Mouse (Mus musculus) embryonic facial prominence, embryonic 10.5 days (tissue): Measurements from ENCODE around the gene Zmiz1. TPM values are rescaled to one million over a fixed set of nuclear protein-coding genes. Genes with fewer than 3 reads are reported as not detected.
A peak's percentile ranks its signal among the peaks of the same experiment; 100 is the strongest.

Experiments
- DNase-seq: peaks from one replicate; pipeline ENCODE4 v3.0.0-alpha.2; 2017; ENCODE audit warnings: low spot score
- H3K27ac ChIP-seq: fragments of 300-500 bp; sonication (generic); replicated peaks from 2 replicates; pipeline ENCODE4 v1.5.1; 2016; ENCODE audit warnings: mild to moderate bottlenecking
- H3K27me3 ChIP-seq: fragments of 300-500 bp; sonication (generic); replicated peaks from 2 replicates; pipeline ENCODE4 v1.6.1; 2016; ENCODE audit warnings: low read depth, mild to moderate bottlenecking; ENCODE audit not compliant: poor library complexity, severe bottlenecking
- H3K36me3 ChIP-seq: fragments of 300-500 bp; sonication (generic); replicated peaks from 2 replicates; pipeline ENCODE4 v1.6.1; 2016; ENCODE audit warnings: mild to moderate bottlenecking, moderate library complexity
- H3K4me1 ChIP-seq: fragments of 300-500 bp; sonication (generic); 2 replicates; pipeline ENCODE4 v1.6.1; 2016
- H3K4me3 ChIP-seq: fragments of 300-500 bp; sonication (generic); 2 replicates; pipeline ENCODE4 v1.5.1; 2016; ENCODE audit warnings: mild to moderate bottlenecking, moderate library complexity
- H3K9me3 ChIP-seq: fragments of 300-500 bp; sonication (generic); 2 replicates; pipeline ENCODE4 v1.6.1; 2016; ENCODE audit warnings: mild to moderate bottlenecking
- WGBS: fragments of 180-500 bp; shearing (Covaris S2); methylation state at CpG from one replicate; pipeline ENCODE4 v1.1.7; 2016; 5-methylcytosine and 5-hydroxymethylcytosine counted together
- polyA plus RNA-seq: library from polyadenylated mRNA; unstranded; fragments of >200 nt; fragmentation: Nextera tagmentation; extraction: Ambion mirVana; gene quantifications from 2 replicates; pipeline ENCODE4 v1.2.1, GENCODE M21; 2016

Gene Zmiz1
- polyA plus RNA-seq, 1 experiment from 2014 or later, result 42.8 TPM

DNA sequence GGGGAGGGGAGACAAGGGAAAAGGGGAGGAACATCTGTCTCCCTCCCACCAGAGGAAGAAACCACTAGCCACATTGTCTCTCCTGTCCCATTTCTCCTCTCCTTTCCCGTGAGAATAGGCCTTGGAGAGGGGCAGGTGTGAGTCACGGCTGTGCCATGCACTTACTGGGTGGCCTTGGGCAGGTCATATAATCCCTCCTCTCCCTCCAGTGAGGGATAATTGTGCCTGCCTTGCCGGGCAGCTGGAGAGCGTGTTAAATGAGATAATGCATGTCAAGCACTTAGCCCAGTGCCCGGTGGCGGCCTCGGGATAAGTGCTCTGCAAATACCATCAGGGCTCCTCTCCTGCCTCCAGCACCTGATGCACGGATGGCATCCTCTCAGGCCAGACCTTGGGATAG is 95.8 kb downstream of the Zmiz1 start:
- Histone ChIP-seq H3K27me3 (no peaks in the 10 kb centered on the region), H3K36me3 (peaks cover 49% of the 10 kb centered on the region), H3K27ac (peak overlapping the region; percentile 80), H3K9me3 (no peaks in the 10 kb centered on the region), H3K4me1 (peaks cover 88% of the 10 kb centered on the region), H3K4me3 (peak overlapping the region; percentile 31; the same call in 1 of the 2 replicates)
- WGBS, result 22% methylated on average over 8 of the region's 8 CpGs
- DNase-seq, result peak; percentile 40

DNA sequence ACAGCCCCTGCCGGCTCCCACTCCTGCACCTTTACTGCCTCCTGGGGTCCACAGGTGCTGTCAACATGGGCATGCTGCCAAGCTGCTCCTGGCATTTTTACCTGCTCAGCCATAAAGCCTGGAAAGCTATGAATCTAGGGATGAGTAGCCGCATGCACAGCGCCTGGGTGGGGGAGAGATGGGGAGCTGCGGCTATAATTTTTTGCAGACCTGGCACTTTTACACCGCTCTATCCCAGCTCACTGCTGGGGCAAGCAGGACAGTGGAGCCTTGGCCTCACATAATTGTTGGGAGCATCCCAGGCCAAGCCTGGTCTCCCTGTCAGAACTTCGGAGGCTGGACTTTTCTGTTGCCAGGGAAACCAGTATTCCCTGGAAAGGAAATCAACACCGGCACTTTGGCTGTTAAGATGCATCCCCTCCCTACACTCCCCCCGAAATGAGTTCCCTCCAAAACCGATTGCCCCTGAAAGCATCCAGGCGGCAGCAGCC is 96.4 kb downstream of the Zmiz1 start:
- WGBS, result 20% methylated on average over 10 of the region's 10 CpGs
- peaks cover 53% of the 10 kb centered on the region for H3K36me3 ChIP-seq
- no peaks in the 10 kb centered on the region for H3K9me3 ChIP-seq
- peak; percentile 60 for DNase-seq
- peak overlapping the region; percentile 80 for H3K27ac ChIP-seq
- peaks cover 88% of the 10 kb centered on the region for H3K4me1 ChIP-seq
- no peaks in the 10 kb centered on the region for H3K27me3 ChIP-seq
- H3K4me3 ChIP-seq, result peak overlapping the region; percentile 31

DNA sequence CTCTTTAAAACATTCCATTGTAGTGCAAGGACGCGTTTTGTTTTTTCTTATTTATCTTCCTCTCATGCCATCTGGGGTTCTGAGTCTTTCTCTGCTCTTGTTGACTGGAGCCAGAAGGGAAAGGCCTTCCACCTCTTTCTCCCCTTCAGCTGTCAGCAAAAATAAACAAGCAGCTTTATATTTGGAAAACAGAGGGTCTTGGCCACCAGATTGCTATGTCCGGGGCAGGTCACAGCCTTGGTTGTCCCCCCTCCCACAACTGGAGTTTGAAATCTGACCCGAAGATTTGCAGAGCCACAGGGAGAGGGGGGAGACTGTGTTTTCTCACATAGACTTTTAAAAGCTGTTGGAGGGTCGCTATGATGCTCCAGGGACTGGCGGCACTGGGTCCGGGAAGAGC is 96.9 kb downstream of the Zmiz1 start:
- WGBS, result 7% methylated on average over 7 of the region's 7 CpGs
- Histone ChIP-seq H3K27ac (peak overlapping the region; percentile 80), H3K4me1 (peaks cover 85% of the 10 kb centered on the region), H3K9me3 (no peaks in the 10 kb centered on the region), H3K36me3 (peaks cover 58% of the 10 kb centered on the region), H3K27me3 (no peaks in the 10 kb centered on the region), H3K4me3 (peak overlapping the region; percentile 31)
- peak; percentile 34 for DNase-seq

DNA sequence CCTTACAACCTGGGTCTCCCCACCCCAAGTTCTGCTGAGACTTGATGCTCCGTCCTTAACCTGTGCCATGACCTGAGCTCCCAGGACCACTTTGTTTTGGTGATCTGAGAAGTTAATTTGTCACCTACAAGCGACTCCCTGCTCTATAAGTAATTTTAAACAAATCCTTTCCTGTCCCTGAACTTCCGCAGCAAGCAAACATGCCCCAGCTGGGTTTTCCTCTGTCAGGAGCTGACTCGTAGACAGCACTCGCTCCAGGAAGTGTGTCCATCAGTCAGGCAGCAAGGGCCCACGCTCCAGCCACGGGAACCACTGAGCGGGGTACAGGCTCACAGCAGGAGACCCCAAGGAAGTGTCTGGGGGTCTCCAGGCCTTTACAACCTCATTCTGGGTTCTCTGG is 98.0 kb downstream of the Zmiz1 start:
- Histone ChIP-seq H3K36me3 (peaks cover 54% of the 10 kb centered on the region), H3K27ac (peak overlapping the region; percentile 80), H3K4me1 (peaks cover 86% of the 10 kb centered on the region), H3K9me3 (no peaks in the 10 kb centered on the region), H3K4me3 (no peak overlapping the region), H3K27me3 (no peaks in the 10 kb centered on the region)
- no peak for DNase-seq
- 28% methylated on average over 8 of the region's 8 CpGs for WGBS

DNA sequence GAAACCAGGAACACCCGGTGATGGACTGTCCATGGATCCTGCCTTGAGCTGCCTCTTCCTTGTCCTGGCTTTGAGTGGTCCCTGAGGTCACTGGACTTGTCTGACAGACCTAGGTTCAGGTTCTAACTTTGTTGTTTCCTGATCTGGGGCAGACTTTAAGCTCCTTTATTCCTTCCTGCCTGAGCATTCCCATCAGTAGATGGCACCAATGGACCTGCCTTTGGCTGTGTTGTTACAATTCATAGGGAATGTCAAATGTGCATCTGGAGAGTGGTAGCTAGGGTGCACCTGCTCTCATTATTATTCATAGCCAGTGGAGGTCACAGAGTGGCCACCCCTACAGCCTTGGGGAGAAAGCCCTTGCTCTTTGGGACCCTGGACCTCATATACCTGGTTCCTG is 99.5 kb downstream of the Zmiz1 start:
- Histone ChIP-seq H3K36me3 (peaks cover 50% of the 10 kb centered on the region), H3K27ac (no peak overlapping the region), H3K4me1 (peaks cover 96% of the 10 kb centered on the region), H3K9me3 (no peaks in the 10 kb centered on the region), H3K27me3 (no peaks in the 10 kb centered on the region), H3K4me3 (no peak overlapping the region)
- DNase-seq, result no peak
- WGBS, result 89% methylated on average over 1 of the region's 1 CpGs

DNA sequence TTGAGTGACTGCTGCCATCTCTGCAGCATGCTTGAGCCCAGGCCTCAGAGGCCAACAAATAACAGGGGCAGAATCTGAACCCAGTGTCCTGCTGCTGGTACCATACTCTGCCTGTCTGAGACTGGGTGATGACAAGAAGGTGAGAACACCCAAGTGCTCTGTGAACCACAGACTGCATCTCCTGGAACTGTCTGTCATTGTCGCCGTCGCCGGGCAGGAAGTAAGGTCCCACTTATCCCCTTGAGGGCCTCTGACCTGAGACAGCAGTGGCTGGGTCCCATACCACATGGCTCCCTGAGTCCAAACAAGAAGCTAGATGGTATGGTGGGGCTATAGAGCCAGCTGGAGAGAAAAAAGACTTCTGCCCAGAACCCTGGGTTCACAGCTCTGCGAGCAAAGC is 100.9 kb downstream of the Zmiz1 start:
- H3K4me3 ChIP-seq, result no peak overlapping the region
- H3K9me3 ChIP-seq, result no peaks in the 10 kb centered on the region
- no peak for DNase-seq
- H3K27me3 ChIP-seq, result no peaks in the 10 kb centered on the region
- H3K4me1 ChIP-seq, result peaks cover 96% of the 10 kb centered on the region
- WGBS, result 76% methylated on average over 5 of the region's 5 CpGs
- no peak overlapping the region for H3K27ac ChIP-seq
- peaks cover 52% of the 10 kb centered on the region for H3K36me3 ChIP-seq

DNA sequence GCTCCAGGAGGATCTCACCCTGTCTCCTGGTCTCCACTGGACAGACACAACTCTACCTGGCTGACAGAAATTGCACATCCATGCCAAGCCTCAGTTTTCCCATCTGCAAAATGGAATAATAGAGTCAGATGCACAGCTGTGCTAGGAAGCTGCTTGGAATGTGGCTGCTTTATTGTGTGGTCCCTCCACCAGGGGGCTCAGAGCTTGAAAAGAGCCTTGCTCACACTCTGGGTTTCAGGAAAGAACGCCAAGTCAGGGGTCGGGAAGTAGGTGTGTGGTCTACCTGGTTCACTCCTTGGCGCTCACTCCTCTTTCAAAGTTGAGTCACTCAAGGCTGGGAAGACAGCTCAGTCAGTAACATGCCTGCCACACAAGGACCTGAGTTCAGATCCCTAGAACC is 101.9 kb downstream of the Zmiz1 start:
- Histone ChIP-seq H3K27ac (no peak overlapping the region), H3K4me3 (no peak overlapping the region), H3K36me3 (peaks cover 60% of the 10 kb centered on the region), H3K9me3 (no peaks in the 10 kb centered on the region), H3K4me1 (peaks cover 96% of the 10 kb centered on the region), H3K27me3 (no peaks in the 10 kb centered on the region)
- 97% methylated on average over 3 of the region's 3 CpGs for whole genome bisulfite sequencing
- no peak for DNase-seq

DNA sequence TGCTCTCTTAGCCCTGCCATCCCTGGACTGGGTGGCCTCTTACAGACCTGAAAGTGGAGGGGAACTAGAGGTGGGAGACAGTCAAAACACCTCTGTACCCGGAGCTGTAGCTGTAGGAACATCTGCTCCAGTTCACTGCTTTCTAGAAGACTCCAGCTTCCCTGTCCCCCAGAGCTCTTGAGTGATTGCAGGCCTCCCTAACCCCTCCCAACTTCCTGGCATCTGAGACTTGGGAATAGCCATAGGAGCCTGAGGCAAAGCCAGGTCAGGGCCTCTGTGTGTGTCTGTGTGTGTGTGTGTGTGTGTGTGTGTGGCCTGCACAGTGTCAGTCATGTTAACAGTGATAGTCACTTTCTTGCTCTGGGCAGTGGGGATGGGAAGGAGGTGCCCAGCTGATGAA is 102.7 kb downstream of the Zmiz1 start:
- Histone ChIP-seq H3K9me3 (no peaks in the 10 kb centered on the region), H3K27me3 (no peaks in the 10 kb centered on the region), H3K4me1 (peaks cover 90% of the 10 kb centered on the region), H3K4me3 (no peak overlapping the region), H3K36me3 (peaks cover 60% of the 10 kb centered on the region), H3K27ac (peak overlapping the region; percentile 21)
- WGBS, result 23% methylated on average over 1 of the region's 1 CpGs
- peak; percentile 66 for DNase-seq

DNA sequence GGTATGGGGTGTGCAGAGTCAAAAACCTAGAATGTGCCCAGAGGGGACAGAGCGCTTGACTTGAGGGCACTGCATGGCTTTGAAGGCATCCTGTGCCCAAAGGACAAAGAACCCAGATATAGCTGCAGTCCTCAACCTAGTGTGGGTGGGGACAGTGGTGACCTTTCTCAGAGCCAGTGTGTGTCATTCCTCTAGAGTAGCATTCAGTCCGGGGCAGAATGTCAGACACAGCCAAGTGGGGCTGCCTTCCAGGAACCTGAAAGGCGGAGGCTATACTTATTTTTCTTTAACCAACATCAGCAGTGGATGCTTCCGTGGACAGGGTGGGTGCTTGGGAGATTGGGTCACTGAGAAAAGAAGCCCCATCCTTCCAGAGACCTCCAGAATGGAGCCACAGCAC is 103.5 kb downstream of the Zmiz1 start:
- H3K4me3 ChIP-seq, result no peak overlapping the region
- WGBS, result 84% methylated on average over 4 of the region's 4 CpGs
- DNase-seq, result no peak
- H3K9me3 ChIP-seq, result no peaks in the 10 kb centered on the region
- no peaks in the 10 kb centered on the region for H3K27me3 ChIP-seq
- peaks cover 89% of the 10 kb centered on the region for H3K4me1 ChIP-seq
- peak overlapping the region; percentile 21; the same call in 1 of the 2 replicates for H3K27ac ChIP-seq
- peaks cover 65% of the 10 kb centered on the region for H3K36me3 ChIP-seq

DNA sequence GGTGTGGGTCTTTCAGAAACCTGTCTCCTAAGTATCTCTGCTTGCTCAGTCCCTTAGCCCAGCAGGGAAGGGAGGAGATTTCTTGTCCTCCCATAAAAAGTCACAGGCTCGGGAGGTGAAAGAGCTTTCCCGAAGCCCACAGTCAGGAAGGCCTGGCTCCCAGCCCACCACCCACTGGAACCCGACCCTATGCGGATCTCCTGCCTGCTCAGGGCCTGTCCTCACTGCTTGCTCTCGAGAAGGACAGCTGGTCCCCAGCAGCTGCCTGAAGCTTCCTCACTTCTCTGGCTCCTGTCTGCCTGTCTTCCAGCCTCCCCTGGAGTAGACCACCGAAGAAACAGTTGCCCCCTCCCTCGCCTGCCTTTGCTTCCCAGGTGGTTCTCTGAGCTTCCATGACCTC is 103.9 kb downstream of the Zmiz1 start:
- Histone ChIP-seq H3K9me3 (no peaks in the 10 kb centered on the region), H3K4me3 (no peak overlapping the region), H3K27ac (no peak overlapping the region), H3K27me3 (no peaks in the 10 kb centered on the region), H3K4me1 (peaks cover 84% of the 10 kb centered on the region), H3K36me3 (peaks cover 68% of the 10 kb centered on the region)
- no peak for DNase-seq
- 84% methylated on average over 7 of the region's 7 CpGs for WGBS

DNA sequence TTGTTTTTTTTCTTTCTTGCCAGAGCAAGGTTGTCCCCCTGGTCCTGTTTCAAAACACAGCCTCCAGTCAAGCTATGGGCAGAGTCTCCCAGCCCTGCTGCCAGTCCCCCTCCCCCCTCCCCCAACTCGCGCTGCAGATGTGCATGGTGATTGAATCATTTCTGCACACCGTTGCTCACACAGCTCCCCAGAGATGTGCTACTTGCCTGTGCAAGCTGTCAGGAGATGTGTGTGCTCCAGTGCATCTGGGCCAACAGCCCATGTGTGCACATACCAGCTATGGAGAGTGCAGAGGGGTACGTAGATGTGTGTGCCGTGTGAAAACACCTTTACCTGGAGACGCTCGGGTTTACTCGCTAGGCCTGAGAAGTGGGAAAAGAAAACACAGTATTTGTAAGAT is 105.6 kb downstream of the Zmiz1 start:
- H3K4me1 ChIP-seq, result peaks cover 68% of the 10 kb centered on the region
- DNase-seq, result no peak
- 67% methylated on average over 8 of the region's 8 CpGs for WGBS
- H3K27ac ChIP-seq, result 0 out of 2 replicates have a peak overlapping the region, but pooled peaks have one; percentile 51
- H3K27me3 ChIP-seq, result no peaks in the 10 kb centered on the region
- no peak overlapping the region for H3K4me3 ChIP-seq
- H3K9me3 ChIP-seq, result no peaks in the 10 kb centered on the region
- H3K36me3 ChIP-seq, result peaks cover 64% of the 10 kb centered on the region

DNA sequence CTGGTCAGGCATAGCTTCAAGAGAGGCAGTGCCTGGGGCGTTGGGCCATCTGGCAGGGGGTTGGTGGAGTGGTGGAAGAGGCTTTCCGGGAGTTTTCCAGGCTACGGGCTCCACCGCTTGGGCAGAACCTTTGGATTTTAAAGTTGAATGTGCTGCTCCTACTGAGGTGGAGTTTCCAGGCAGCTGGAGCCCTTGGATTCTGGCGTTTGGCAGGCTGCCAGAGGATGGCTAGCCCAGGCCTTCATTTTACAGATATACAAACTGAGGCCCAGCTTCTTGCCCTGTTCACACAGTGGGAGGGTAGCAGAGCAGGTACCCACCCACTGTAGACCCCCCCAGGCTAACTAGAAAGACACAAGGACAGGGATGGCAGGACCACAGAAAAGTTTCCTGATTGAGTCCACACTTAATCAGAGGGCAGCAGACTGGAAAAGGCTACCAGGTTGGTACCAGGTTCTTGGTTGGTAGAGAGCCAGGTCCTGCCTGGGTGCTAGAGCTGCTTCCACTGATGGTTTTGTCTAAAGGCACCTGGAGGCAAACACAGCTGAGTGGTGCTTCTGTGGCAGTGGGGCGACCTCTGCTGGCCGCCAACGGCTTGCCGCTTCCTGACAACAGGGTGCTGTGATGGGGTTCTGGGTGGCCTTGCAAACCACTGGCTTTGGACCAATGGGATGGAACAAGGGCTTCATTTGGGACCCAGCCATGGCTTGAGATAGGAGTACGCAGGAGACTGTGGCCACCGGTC is 106.5 kb downstream of the Zmiz1 start:
- Histone ChIP-seq H3K36me3 (peaks cover 58% of the 10 kb centered on the region), H3K27ac (peak overlapping the region; percentile 51), H3K27me3 (no peaks in the 10 kb centered on the region), H3K4me3 (no peak overlapping the region), H3K4me1 (peaks cover 59% of the 10 kb centered on the region), H3K9me3 (no peaks in the 10 kb centered on the region)
- WGBS, result 39% methylated on average over 11 of the region's 11 CpGs
- peak; percentile 84 for DNase-seq

DNA sequence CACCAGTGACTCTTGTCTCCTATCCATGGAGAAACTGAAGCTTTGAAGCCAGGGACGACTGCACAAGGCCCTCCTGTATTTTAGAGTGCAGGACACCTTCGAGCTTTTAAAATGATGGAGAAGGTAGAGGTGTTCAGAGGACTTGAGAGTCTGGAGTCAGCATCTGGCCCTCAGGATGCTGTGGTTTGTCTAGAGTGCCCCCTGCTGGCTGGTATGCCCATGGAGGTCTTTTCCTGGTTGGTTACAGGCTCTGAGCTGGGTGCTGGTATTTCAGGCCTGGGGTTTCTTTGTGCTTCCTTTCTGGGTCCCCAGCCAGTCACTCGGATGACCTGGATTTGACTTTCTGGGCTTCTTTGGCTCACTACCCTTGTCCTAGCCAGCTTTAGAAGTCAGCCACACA is 108.3 kb downstream of the Zmiz1 start:
- H3K27me3 ChIP-seq, result no peaks in the 10 kb centered on the region
- peaks cover 44% of the 10 kb centered on the region for H3K4me1 ChIP-seq
- peak; percentile 79 for DNase-seq
- no peak overlapping the region for H3K4me3 ChIP-seq
- 61% methylated on average over 3 of the region's 3 CpGs for WGBS
- H3K36me3 ChIP-seq, result peaks cover 62% of the 10 kb centered on the region
- no peak overlapping the region for H3K27ac ChIP-seq
- H3K9me3 ChIP-seq, result no peaks in the 10 kb centered on the region
